Mouse (Mus musculus) spleen, adult 2 months (tissue): ENCODE measurements around the gene Pcnx2.

ENCODE experiments used
- CTCF ChIP-seq: fragments of 200-500 bp; IDR thresholded peaks from 2 replicates; pipeline ENCODE4 v1.5.1; 2011; ENCODE audit warnings: mild to moderate bottlenecking, inconsistent platforms; ENCODE audit not compliant: insufficient read depth, insufficient read length, insufficient replicate concordance; ENCODE audit errors: extremely low read depth
- POLR2A ChIP-seq: fragments of 200-500 bp; IDR thresholded peaks from 2 replicates; pipeline ENCODE4 v1.6.1; 2011; ENCODE audit warnings: low read depth, low read length, inconsistent platforms

- TF ChIP-seq CTCF (no peak), POLR2A (no peak)
Measured at GRCm38 (mm10) chr8:125897868-125898788, at the start of gene Pcnx2.
